Mouse (Mus musculus) heart, adult 2 months (tissue): ENCODE results near the gene Rab1b.

Experiments used
- CTCF ChIP-seq: fragments of 200-600 bp; IDR thresholded peaks from 2 replicates; pipeline ENCODE4 v1.8.1; 2022; ENCODE audit warnings: antibody characterized with exemption, mild to moderate bottlenecking, moderate library complexity
- EP300 ChIP-seq: fragments of 200-500 bp; IDR thresholded peaks from 2 replicates; pipeline ENCODE4 v1.6.1; 2011; ENCODE audit warnings: low read depth, low read length, control low read depth; ENCODE audit not compliant: insufficient read depth

- no peak for TF ChIP-seq CTCF
- TF ChIP-seq EP300: no peak
These were observed 14.8 kb downstream of the Rab1b start for GRCm38 (mm10) chr19:5092083-5092482.
